Mouse (Mus musculus): ENCODE measurements around the gene Fam114a2.
A peak's percentile ranks its signal among the peaks of the same experiment; 100 is the strongest.

Gene Fam114a2

GRCm38 (mm10) chr11:57518751-57519148 is 333 bp upstream of the Fam114a2 start:
- no peak for DNase-seq (ENCODE audit: low spot score)

GRCm38 (mm10) chr11:57516946-57517441 is 1.4 kb downstream of the Fam114a2 start:
- no peak for DNase-seq (ENCODE audit: low spot score)

GRCm38 (mm10) chr11:57515218-57515617 is 3.2 kb downstream of the Fam114a2 start:
- no peak for DNase-seq (ENCODE audit: low spot score)

- DNase-seq (ENCODE audit: low spot score), result no peak
Measured at GRCm38 (mm10) chr11:57506899-57507298, 11.5 kb downstream of the Fam114a2 start.

DNA sequence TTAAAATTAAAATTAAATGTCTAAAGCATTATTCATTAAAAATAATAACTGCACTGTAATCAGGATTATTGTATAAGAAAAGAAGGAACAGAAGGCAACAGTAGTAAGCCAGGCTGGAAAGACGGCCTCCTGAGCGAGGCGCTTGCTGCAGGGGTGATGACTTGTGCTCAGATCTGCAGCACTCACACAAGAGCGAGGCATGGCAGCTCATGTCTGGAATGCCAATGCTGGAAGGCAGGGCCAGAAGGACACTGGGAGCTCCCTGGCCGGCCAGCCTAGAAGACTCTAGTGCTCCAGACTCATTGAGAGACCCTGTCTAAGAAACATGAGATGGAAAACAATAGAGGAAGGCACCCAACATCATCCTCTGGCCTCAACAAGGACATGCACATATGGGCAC is 15.3 kb downstream of the Fam114a2 start:
- no peak for DNase-seq (ENCODE audit: low spot score)

DNA sequence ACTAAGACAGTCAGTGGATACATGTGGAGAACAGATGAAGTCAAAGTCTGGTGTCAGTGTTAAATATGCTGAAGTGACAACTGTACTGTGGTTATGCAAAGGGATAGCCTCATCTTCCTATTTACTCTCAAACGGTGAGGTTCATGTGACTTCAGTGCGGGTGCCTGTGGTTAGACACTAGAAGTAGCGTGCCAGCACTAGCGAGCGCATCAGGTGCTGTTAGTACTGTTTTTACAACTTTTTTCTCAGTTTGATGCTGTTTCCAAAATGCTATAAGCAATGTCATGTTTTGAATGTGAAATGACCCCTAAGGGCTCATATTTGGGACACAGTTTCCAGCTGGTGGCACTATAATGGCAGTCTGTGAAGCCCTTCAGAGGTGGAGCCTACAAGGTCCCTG is 20.2 kb downstream of the Fam114a2 start:
- no peak for DNase-seq (ENCODE audit: low spot score)

- no peak for DNase-seq (ENCODE audit: low spot score)
Measured at GRCm38 (mm10) chr11:57497701-57498100, 20.7 kb downstream of the Fam114a2 start.

DNA sequence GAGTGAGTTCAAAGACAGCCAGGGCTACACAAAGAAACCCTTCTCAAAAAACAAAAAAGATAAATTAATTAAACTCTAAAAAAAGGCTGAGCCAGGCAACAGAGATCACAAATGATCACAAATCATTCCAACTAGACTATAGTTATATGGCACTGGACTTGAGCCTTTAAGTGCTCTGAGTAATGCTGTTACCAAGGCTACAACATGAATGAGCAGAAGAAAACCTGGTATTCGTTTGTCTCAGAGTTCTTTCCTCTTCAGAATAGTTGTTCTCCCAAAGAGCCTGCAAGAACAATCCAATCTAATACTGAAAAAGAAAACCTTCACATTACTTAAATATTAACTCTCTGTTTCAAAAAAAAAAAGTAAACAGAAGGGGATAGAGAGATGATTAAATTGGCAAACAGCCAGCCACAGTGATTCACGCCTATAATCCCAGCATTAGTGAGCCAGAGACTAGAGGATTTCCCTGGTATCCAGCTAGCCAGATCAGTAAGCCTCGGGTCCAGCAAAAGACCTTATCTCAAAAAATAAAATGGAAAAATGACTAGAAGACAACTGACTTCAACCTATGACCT is 21.9 kb downstream of the Fam114a2 start:
- no peak for DNase-seq (ENCODE audit: low spot score)

DNA sequence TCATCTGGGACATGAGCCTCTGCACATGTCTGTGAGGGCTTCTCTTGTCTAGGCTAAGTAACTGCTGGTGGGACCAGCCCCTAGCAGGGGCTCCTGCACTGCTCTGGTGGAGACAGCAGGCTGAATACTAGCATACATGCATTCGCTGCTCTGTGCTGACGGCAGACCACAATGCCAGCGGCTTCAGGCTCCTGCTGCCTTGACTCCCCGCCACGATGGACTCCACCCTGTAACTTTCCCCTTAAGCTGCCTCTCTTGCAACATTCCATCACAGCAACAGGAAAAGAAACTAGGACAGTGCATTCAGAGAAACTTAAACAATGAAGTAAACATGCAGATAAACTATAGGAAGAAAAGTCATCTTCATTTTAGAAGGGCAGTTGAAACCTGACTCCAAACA is 30.0 kb downstream of the Fam114a2 start:
- DNase-seq (ENCODE audit: low spot score), result peak; percentile 68

- DNase-seq (ENCODE audit: low spot score), result no peak
Measured at GRCm38 (mm10) chr11:57478077-57478476, 40.3 kb downstream of the Fam114a2 start.

GRCm38 (mm10) chr11:57475119-57475518 is 43.3 kb downstream of the Fam114a2 start:
- peak; percentile 51 for DNase-seq (ENCODE audit: low spot score)

DNA sequence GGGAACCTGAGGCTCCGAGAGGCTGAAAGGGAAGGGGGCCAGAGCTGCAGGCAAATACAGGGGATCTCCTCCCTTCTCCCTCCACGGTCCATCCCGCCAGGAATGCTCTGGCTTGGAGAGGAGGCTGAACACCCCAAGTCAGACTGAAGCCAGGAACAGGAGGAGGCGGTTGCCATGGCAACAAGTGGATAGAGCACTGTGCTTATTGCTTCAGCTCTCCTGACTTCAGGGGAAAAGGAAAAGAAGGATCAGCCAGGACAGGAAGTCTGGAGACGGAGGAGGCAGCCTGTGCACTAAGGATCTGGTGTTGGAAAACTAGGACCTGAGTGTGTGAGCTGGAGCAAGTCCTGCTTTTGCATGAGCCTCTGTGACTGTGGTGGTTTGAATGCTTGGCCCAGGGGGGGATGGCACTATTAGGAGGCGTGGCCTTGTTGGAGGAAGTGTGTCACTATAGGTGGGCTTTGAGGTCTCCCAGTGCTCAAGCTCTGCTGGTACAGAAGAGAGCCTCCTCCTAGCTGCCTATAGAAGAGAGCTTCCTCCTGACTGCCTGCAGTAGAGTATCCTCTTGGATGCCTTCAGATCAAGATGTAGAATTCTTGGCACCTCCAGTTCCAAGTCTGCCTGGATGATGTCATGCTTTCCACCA is 44.0 kb downstream of the Fam114a2 start:
- no peak for DNase-seq (ENCODE audit: low spot score)

DNA sequence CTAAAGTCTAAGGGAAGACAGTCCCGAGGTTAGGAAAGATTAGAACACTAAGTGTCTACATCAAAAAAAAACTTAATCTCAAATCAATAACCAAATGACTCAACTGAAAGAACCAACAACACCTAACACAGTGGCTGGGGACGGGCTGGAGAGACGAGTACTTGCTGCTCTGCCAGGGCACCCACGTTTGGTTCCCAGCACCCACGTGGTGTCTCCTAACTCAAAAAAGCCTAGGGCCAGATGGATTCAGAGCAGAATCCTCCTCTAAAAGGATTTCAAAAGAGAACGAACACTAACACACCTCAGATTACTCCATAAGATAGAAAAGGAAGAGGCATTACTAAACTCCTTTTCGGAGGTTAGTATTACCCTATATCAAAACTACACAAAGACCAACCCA is 47.4 kb downstream of the Fam114a2 start:
- DNase-seq (ENCODE audit: low spot score), result no peak

DNA sequence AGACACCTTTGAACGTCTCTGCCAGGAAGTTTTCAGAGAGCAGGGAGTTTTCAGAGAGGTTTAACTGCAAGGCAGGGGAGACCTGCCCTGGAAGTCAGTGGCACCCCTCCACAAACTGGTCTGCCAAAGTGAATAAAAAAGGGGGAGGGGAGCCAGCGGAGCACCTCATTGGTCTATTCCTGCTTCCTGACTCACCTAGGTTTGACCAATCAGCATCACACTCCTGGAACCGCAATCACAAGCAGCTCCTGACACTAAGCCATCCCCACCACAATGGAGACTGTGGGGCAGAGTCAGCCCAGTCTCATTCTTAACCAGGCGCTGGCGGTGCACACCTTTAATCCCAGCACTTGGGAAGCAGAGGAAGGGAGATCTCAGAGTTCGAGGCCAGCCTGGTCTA is 48.4 kb downstream of the Fam114a2 start:
- DNase-seq (ENCODE audit: low spot score), result no peak

GRCm38 (mm10) chr11:57468706-57469105 is 49.7 kb downstream of the Fam114a2 start:
- DNase-seq (ENCODE audit: low spot score), result no peak

DNA sequence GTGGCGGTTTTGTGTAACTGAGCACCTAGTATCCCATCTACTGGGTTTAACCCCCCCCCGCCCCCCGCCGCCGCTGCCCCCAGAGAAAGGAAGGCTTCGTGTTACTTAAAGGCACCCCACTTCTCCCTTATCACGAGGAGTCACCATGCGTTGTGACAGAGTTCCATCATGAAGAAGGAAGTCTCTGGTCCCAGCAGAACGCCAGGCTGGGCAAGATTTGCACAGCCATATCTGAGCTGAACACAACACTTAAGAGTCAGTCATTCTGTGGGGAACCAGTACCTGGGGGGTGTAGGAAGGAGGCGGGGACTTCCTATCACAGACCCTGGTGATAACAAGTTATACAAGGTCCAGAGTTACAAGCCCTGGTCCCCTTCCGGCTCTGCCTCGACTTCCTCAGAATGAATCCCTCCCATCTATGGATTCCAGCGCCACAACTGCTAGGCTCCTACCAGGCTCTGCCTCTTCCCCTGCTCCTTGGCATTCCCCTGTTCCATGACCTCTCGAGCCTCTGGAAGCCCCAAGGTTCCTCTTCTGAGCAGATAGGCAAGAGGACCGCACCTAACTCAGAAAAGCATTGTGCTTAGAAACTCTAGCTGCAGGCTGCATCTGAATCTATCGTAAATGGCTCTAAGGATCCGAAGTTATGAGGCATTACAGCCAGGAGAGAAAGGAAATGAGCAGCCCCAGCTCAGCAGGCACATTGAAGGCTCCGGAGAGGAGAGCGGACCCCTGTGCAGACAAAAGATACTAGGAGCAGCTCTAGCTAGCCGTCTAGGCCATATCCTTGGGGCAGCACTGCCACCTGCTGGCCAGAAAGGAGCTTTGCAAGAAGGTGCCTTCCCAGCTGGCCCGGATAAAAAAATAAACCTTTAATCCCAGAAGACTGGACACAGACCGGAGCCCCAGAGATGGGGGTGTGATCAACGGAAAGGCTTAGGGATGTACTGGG is 51.0 kb downstream of the Fam114a2 start:
- DNase-seq (ENCODE audit: low spot score), result peak; percentile 61

DNA sequence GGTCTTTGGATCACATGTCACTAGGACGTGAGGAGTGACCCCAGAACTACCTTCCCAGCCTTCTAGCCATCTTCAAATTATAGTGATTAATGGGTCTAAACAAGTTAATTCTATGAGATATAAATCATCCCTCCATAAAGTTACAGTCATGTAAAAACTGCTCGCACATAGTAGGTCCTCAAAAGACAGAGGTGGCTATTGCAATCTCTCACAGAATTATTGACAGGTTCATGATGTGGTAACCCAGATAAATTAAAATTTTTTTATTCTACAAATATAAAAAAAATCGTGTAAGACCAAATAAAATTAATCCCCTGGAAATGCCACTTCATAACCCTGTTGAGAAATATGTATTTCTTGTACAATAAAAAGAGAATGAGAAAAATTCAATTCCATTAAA is 52.6 kb downstream of the Fam114a2 start:
- no peak for DNase-seq (ENCODE audit: low spot score)

DNA sequence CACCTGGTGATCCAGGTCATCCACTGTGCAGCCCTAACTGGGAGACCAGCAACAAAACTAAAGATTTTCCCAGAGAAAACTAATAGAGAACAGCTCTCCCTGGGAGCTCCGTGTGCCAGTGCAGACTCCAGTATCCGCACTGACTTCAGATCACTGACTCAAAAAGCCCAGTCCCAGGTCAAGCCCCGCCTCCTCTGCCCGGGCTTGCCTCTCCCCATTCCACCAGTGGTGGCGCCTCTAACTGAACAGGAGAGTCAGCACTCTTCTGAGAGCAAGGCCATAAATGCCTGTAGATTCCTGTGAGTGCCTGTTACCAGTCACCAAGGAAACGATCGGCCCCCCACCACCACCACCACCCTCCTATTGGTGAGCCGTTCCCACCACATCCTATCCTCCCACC is 53.4 kb downstream of the Fam114a2 start:
- no peak for DNase-seq (ENCODE audit: low spot score)

DNA sequence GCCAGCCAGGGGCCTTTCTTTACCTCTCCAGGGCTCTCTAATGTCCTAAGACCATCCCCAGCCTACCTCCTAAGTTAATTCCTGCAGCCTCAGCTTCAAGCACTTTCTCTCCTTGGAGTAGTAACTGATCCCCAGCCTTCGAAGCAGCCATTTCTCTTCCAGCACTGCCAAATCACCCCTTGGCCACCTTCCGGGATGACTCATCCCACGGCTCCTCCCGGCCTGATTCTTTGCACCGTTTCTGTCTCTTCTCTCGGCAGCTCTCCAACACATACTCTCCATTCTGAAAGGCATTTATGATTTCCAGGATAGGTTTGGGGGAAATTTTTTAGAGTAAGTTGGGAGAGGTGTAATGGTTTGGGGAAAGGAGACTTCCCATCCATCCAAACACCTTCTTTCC is 58.7 kb downstream of the Fam114a2 start:
- peak; percentile 25 for DNase-seq (ENCODE audit: low spot score)

DNA sequence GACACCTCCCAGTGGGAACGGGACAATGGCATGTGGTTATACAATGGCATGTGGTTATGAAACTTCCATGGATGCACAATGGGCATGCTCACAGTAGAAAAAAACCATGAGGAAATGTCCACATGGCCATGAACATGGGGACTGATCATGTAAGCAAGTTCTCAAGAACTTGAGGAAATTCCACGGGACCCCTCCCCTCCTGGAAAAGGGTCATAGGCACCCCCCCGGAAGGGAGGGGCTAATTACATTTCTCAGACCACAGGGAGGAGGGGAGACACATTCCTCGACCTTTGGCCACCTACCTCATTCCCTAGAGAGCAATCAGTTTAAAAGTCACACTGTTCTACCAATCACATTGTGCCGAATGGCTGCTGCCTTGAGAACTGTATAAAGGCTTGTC is 64.0 kb downstream of the Fam114a2 start:
- DNase-seq (ENCODE audit: low spot score), result peak; percentile 11

GRCm38 (mm10) chr11:57445237-57445962 is 73.0 kb downstream of the Fam114a2 start:
- peak; percentile 29 for DNase-seq (ENCODE audit: low spot score)

DNA sequence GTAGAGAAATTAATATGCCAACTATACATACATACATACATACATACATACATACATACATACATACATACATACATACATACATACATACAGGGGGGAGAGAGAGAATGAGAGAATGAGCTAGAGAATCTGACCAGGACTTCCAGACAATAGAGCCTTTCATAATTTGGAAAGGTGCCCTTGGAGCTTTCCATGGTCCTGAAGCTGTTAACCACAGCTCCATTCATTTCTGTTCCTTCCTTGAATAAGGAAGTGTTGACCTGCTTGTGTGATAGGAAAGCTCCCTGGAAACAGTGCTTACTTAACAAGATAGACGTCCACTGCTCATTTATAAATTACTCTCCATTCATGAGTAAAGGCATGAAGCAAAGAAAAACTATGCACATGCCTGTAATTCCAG is 84.3 kb downstream of the Fam114a2 start:
- peak; percentile 79 for DNase-seq (ENCODE audit: low spot score)
